Mouse (Mus musculus) embryonic fibroblast, embryonic 13.5 days (primary cell): ENCODE data around the gene Ddx39. TPM values are rescaled to one million over a fixed set of nuclear protein-coding genes. Genes with fewer than 3 reads are reported as not detected.

ENCODE experiments used
- H3K27ac ChIP-seq: 2 replicates; pipeline ENCODE4 v1.5.1; 2012; ENCODE audit warnings: low read length, control low read depth, inconsistent platforms; ENCODE audit not compliant: insufficient read depth
- H3K4me1 ChIP-seq: 2 replicates; pipeline ENCODE4 v1.6.1; 2011; ENCODE audit warnings: low read length; ENCODE audit not compliant: control insufficient read depth, insufficient read depth
- H3K4me3 ChIP-seq: 2 replicates; pipeline ENCODE4 v1.5.1; 2011; ENCODE audit warnings: mild to moderate bottlenecking, control low read depth, low read length; ENCODE audit not compliant: insufficient read depth
- CTCF ChIP-seq: IDR thresholded peaks from 2 replicates; pipeline ENCODE4 v1.5.1; 2011; ENCODE audit warnings: mild to moderate bottlenecking, control low read depth, low read length, moderate library complexity, borderline replicate concordance; ENCODE audit not compliant: insufficient read depth
- POLR2A ChIP-seq: IDR thresholded peaks from 2 replicates; pipeline ENCODE4 v1.6.1; 2011; ENCODE audit warnings: low read depth, mild to moderate bottlenecking, control low read depth, low read length, moderate library complexity
- polyA plus RNA-seq: library from polyadenylated mRNA; stranded (reverse); fragments of >200 nt; gene quantifications from 2 replicates; pipeline ENCODE4 v1.2.4, GENCODE M21; 2011; ENCODE audit warnings: low read depth; ENCODE audit not compliant: missing spikeins, insufficient read length

Ddx39 gene
- polyA plus RNA-seq, 1 experiment = 64.2 TPM

DNA sequence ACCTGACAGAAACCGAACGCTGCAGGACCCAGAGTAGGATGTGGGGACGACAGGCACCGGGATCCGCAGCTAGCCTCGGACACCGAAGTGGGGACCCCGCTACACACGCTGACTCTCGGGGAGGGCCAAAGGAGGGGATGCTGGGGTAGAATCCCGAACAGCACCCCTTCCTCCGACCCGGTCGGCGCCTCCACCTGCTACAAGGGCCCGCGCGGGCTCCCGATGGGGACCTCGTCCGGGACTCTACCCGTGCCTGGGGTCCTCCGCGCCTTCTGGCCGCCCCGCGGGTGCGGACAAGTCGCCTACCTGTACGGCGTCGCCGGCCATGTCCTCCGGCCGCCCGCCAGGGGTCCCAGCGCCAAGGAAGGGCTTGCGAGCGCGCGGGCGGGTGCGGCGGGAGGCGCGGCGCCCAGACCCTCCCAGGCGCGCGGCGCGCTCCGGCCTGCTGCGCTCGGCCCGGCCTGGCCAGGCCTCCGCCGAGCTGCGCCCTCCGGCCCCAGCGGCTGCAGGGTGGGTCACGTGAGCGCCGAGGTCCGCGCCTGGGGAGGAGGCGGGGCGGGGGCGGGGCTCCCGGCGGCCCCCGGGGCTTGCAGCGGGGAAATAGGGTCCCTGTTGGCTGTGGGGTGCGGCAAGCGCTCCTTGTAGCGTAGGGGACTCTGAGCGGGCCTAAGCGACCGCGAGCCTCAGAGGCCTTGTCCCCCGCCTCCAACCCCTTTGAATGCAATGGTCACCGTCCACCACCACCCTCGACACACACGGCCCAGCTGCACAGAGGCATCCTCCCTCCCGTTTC, 16.1 kb upstream of the Ddx39 start, which contains the start of gene Pkn1:
Gene Pkn1, minus strand, starts transcription at position 519 of the 793 bp plus-strand sequence.
- peak within 1 kb of the TSS; percentile 63 for H3K27ac ChIP-seq
- H3K4me1 ChIP-seq = no peaks in the 10 kb centered on the region; the same call in 1 of the 2 replicates
- TF ChIP-seq POLR2A (peak; percentile 84), CTCF (no peak)
- H3K4me3 ChIP-seq = peak within 1 kb of the TSS; percentile 88

DNA sequence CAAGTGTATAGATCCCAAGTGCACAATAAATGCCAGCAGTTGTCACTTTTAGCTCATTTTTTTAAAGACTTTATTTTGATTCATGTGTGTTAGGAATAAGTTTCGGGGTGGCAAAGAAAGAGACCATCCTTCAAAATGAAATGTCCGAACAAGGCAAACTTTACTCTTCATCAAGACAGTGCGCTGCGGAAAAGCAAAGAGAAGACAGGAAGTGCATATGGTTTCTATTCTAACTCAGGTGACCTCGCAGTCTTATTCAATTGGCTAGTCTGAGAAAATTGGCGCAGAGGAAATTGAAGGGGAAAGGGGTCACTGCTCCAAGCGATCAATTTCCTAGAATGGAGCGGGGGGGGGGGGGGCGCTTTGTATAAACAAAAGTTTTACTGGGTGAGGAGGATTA, 15.4 kb upstream of the Ddx39 start:
- TF ChIP-seq CTCF (no peak), POLR2A (no peak)
- Histone ChIP-seq H3K4me1 (no peaks in the 10 kb centered on the region; the same call in 1 of the 2 replicates), H3K27ac (peak overlapping the region; percentile 60), H3K4me3 (peak overlapping the region; percentile 47; the same call in 1 of the 2 replicates)

DNA sequence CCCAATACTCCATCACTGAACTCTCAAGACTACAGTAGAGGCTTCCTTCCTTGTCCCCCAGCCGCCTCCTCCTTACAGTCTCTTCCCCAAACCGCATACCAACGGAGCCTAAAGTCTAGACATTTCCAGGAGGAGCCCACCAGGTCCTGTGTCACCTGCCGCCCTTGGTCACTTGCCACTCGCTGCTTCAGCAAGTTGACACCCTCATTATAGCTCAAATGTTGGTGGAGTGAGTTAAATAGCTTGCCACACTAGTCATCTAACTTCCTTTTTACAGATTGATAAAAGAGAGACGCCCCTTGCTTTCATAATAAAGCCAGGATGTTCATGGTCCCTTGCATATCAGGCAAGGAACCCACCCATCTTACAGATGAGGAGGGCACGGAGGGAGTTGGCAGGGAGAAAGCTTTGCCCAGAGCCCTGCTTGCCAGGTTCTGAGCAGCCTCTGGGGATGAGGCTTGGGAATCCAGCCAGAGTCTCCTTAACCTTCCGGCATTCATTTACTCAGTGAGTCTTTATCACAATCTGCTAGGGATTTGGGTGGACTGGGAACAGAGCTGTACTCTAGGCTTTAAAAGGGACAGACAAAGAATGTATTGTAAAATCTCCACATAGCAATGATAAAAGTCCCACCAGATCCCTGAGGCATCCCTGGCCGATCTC, 14.4 kb upstream of the Ddx39 start:
- TF ChIP-seq POLR2A = no peak
- no peak for TF ChIP-seq CTCF
- no peak overlapping the region for H3K4me3 ChIP-seq

DNA sequence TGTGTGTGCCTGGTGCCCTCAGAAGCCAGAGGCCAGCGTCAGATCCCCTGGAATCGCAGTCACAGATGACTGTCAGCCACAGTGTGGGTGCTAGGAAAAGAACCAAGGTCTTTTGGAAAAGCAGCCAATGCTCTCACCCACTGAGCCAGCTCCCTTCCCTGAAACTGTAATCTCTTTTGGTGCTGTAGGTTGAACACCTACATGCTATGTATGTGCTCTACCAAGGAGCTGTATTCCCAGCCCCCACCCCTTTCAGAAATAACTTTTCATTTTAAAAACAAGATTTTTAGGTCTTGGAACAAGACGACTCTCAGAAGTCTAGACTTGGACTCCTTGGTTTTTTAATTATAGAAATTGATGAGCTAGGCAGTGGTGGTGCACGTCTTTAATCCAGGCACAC, 11.6 kb upstream of the Ddx39 start:
- Histone ChIP-seq H3K27ac (no peak overlapping the region), H3K4me3 (no peak overlapping the region), H3K4me1 (no peaks in the 10 kb centered on the region; the same call in 1 of the 2 replicates)
- TF ChIP-seq POLR2A (no peak), CTCF (no peak)

More for the DNA sequence above, 14.4 kb upstream of the Ddx39 start:
- no peak overlapping the region for H3K27ac ChIP-seq
- H3K4me1 ChIP-seq = no peaks in the 10 kb centered on the region; the same call in 1 of the 2 replicates

DNA sequence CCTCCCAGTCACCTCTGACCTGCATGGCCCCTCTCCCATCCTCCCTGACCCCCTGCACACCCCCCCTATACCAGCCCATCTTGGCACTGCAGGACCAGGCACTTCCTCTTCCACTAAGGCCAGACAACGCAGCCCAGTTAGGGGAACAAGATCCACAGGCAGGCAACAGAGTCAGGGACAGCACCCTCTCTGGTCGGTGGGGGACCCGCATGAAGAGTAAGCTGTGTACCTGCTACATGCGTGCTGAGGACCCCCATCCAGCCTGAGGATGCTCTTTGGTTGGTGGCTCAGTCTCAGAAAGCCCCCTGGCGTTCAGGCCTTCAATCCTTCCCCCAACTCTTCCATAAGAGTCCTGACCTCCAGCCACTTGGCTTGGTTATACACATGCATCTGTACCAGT, 8.6 kb upstream of the Ddx39 start:
- Histone ChIP-seq H3K4me1 (no peaks in the 10 kb centered on the region), H3K4me3 (no peak overlapping the region), H3K27ac (no peak overlapping the region)
- no peak for TF ChIP-seq CTCF
- no peak for TF ChIP-seq POLR2A

DNA sequence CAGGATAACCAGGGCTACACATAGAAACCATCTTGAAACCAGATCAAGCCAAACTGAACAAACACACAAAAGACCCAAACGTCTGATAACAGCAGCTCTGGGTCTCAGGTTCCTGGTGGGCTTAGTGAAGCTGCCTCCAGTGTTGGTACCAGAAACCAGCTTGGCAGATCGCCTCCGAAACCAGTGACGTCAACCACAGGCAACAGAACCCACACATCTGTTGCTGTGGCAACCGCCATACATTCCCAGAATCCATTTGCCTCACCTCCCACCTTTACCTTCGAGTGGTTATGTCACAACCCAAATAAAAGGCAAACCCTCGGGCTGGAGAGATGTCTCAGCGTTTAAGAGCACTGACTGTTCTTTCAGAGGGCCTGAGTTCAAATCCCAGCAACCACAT, 7.4 kb upstream of the Ddx39 start:
- no peak for TF ChIP-seq CTCF
- TF ChIP-seq POLR2A = no peak
- no peak overlapping the region for H3K27ac ChIP-seq

DNA sequence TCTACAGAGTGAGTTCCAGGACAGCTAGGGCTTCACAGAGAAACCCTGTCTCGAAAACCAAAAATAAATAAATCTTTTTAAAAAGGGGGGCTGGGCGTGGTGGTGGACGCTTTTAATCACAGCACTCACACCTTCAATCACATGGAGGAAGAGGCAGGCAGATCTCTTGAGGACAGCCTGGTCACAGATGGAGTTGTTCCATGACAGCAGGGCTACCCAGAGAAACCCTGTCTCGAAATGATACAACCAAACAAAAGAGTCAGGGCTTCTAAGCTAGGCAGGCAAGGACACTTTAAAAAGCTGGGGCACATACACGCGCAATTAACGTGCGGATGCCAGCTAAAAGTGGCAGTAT, 324 bp upstream of the Ddx39 start:
- H3K4me1 ChIP-seq = no peaks in the 10 kb centered on the region
- TF ChIP-seq CTCF (no peak), POLR2A (no peak; the same call in 1 of the 2 replicates)
- 0 out of 2 replicates have a peak overlapping the region, but pooled peaks have one; percentile 21 for H3K27ac ChIP-seq
- no peak overlapping the region for H3K4me3 ChIP-seq

More for the DNA sequence above, 7.4 kb upstream of the Ddx39 start:
- Histone ChIP-seq H3K4me3 (no peak overlapping the region), H3K4me1 (no peaks in the 10 kb centered on the region)

DNA sequence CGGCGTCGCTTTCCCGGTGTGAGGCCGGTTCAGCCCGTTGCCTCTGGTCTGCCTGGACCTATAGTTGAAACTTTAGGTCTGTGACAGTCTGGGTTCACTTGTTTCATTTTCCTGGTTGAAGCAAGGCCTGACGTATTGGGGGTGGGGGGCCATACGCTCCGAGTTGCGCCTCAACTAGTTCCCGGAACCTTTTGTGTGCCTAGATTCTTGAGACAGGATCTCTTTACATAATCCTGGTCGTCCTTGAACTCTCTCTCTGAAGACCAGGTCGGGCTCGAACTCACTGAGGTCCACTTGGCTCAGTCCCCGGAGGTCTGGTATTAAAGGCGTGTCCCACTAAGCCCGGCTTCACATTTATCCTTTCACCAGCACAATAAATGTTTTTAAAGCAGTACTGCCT, 794 bp downstream of the Ddx39 start:
- Histone ChIP-seq H3K4me3 (peak overlapping the region; percentile 97), H3K27ac (peak overlapping the region; percentile 96), H3K4me1 (no peaks in the 10 kb centered on the region)
- TF ChIP-seq CTCF (no peak), POLR2A (no peak)

DNA sequence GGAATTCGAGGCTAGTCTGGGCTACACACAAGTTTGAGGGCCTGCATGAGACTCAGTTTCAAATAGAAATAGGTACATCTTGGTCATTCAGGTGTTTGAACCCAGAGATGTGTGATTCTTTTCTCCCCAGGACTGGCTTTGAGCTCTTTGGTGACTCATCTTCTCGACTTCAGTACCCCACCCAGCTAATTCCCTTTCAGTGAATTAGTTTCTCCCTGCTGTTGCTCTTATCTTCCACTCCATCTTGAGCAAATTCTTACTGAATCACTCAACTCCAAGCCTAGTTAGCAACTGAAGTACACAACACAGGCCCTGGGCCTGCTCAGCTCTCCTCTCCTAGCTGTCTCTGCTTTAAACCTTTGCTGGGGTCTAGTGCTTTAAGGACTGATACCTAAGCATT, 1.6 kb downstream of the Ddx39 start:
- Histone ChIP-seq H3K4me1 (no peaks in the 10 kb centered on the region), H3K4me3 (peak overlapping the region; percentile 97), H3K27ac (peak overlapping the region; percentile 96)
- no peak for TF ChIP-seq CTCF
- no peak for TF ChIP-seq POLR2A

DNA sequence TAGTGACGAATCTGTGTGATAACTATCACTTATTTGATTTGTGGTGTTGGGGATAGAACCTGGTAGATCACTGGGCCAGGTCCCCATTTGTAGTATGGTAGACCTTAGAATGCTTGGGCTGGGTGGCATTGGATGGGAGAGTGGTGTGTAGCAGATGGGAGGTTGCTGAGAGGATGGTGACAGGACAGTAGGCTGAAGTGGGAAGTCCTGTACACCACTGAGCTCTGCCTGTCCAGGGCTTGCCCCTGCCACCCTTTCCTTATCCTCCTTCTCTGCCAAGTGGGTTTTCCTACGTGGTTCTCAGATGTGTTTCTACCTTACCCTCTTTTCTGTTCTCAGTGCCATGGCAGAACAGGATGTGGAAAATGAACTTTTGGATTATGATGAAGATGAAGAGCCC, 4.1 kb downstream of the Ddx39 start:
- Histone ChIP-seq H3K4me1 (no peaks in the 10 kb centered on the region), H3K4me3 (no peak overlapping the region), H3K27ac (no peak overlapping the region)
- TF ChIP-seq CTCF = no peak
- TF ChIP-seq POLR2A = no peak
